8 mouse cellular contexts compared by ENCODE assay signal in the genomic region with DNA sequence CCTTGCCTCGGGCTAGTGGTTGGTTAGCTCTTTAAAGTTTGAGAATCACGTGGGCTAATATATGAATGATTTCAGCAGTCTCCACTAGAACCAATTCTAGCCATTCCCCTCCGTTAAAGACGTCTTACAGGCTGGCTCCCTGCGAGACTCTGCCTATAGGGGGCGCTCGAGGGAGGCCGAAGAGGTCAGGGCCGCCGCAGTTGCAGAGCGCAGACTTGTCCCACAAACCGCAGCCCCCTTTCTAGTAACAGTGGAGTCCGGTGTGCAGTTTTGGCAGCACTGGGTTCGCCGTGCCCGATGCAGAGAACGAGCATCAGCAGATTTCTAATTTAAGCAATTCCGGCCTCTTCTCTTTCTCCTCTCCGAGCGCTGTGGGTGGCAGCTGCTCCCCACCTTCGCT. TPM values are rescaled to one million over a fixed set of nuclear protein-coding genes. Genes with fewer than 3 reads are reported as not detected.
A peak's percentile ranks its signal among the peaks of the same experiment; 100 is the strongest.
DNase-seq lines count a peak whose midpoint lies in the region.

No protein-coding gene starts in this region.

- no peaks in the 10 kb centered on the region for H3K36me3 ChIP-seq in forebrain, embryonic 10.5 days (replicated peaks)

- intact Hi-C loops in heart, postnatal 36 days (cut with DNase I): loop anchor here (10.0 kb wide), 1 partner anchor 208 kb away; a partner anchor contains a TSS

- 13% methylated on average over 21 of the region's 21 CpGs for WGBS in forebrain, embryonic 10.5 days

- peaks cover 32% of the 10 kb centered on the region for H3K4me1 ChIP-seq in forebrain, embryonic 10.5 days

- peak; percentile 76 for DNase-seq in ES-CJ7 (ENCODE audit: low read depth, low spot score)
- DNase-seq in c-Kit-positive CD71-negative TER-119-negative erythroid progenitor cells, embryonic 14.5 days (ENCODE audit: low read depth): peak; percentile 73
- DNase-seq in forebrain, embryonic 10.5 days (ENCODE audit: extremely low spot score, low spot score): peak; percentile 79
- peak; percentile 68 to 82 for DNase-seq in heart, postnatal 36 days
- DNase-seq in layer of hippocampus, adult 9-11 months: peak; percentile 38
- DNase-seq in lung, postnatal 25 days (ENCODE audit: low spot score): peak; percentile 76
- DNase-seq in retina, postnatal 7 days (ENCODE audit: low read depth, low spot score): peak; percentile 49
- DNase-seq in urinary bladder, adult 18-20 months (ENCODE audit: low spot score in 2 of 2): peak; percentile 20 to 50

- H3K27me3 ChIP-seq in forebrain, embryonic 10.5 days (ENCODE audit: poor library complexity, severe bottlenecking): peaks cover 46% of the 10 kb centered on the region

- no peaks in the 10 kb centered on the region for H3K9me3 ChIP-seq in forebrain, embryonic 10.5 days

- H3K27ac ChIP-seq in forebrain, embryonic 10.5 days: no peak overlapping the region

- H3K4me3 ChIP-seq in forebrain, embryonic 10.5 days: peak overlapping the region; percentile 33

RNA-seq across cellular contexts. Expression of a gene that starts 52.6 kb away (rescaled TPM):
- 243 and 253 TPM in 2 replicates for polyA plus RNA-seq in forebrain, embryonic 10.5 days (2016; fragmentation: Nextera tagmentation; extraction: Ambion mirVana)
- total RNA-seq in heart, postnatal 36 days (2021): 10 to 100 TPM; 30.0 to 33.7 TPM
